In genomic region chr7:31172238-31172637, GRCm38 (mm10) we compare ENCODE assay signal across 8 mouse cellular contexts. TPM values are rescaled to one million over a fixed set of nuclear protein-coding genes. Genes with fewer than 3 reads are reported as not detected.
DNase-seq lines count a peak whose midpoint lies in the region; TF ChIP-seq lines count a peak whose summit lies in the region.

No protein-coding gene starts in this region.

- DNase-seq in layer of hippocampus, adult 9-11 months = peak; percentile 29
- no peak for DNase-seq in layer of hippocampus, adult 11-12 months (ENCODE audit: low spot score)
- peak; percentile 79 for DNase-seq in MEL (ENCODE audit: low read depth, low spot score)
- DNase-seq in brain, adult 2 months (ENCODE audit: low read depth, low spot score) = peak; percentile 71
- peak; percentile 62 to 69 for DNase-seq in kidney, postnatal 25 days
- no peak for DNase-seq in left cerebral cortex, postnatal 10 days (ENCODE audit: extremely low spot score in 1 of 2, low spot score in 2 of 2)
- DNase-seq in layer of hippocampus, postnatal 14 days (ENCODE audit: low spot score in 2 of 2) = no peak

- no peak overlapping the region for H3K9ac ChIP-seq in MEL (ENCODE audit: control insufficient read depth, low read depth, low read length, poor library complexity, severe bottlenecking)

- no peak overlapping the region for H3K27ac ChIP-seq in MEL (ENCODE audit: control insufficient read depth, low read depth, low read length)
- no peak overlapping the region for H3K27ac ChIP-seq in small intestine, adult 2 months (ENCODE audit: insufficient read depth, low read depth, low read length)

- peak; percentile 66 to 83 (median 81) for TF ChIP-seq CTCF in MEL (IDR thresholded peaks at IDR 0.05 in 2 of 3, conservative IDR thresholded peaks at IDR 0.05 in 1 of 3; ENCODE audit: control insufficient read depth in 1 of 3, insufficient read depth in 1 of 3, low read depth in 2 of 3, low read length in 3 of 3, poor library complexity in 1 of 3, severe bottlenecking in 1 of 3)
- peak; percentile 52; the same call in 1 of the 2 replicates for TF ChIP-seq CTCF in small intestine, adult 2 months (IDR thresholded peaks at IDR 0.05; ENCODE audit: extremely low read depth, insufficient read length, insufficient replicate concordance, low read depth, low read length)

- intact Hi-C loops in left cerebral cortex, postnatal 10 days (cut with DNase I) = no loop called here

- H3K36me3 ChIP-seq in MEL (ENCODE audit: control insufficient read depth in 1 of 2, insufficient read depth in 2 of 2, low read length in 2 of 2) = no peaks in the 10 kb centered on the region; a peak in 1 of 4 replicates
- no peaks in the 10 kb centered on the region for H3K36me3 ChIP-seq in small intestine, adult 2 months (ENCODE audit: control insufficient read depth, insufficient read depth, low read length)

- no peaks in the 10 kb centered on the region for H3K27me3 ChIP-seq in MEL (ENCODE audit: control insufficient read depth in 1 of 2, insufficient read depth in 2 of 2, low read length in 2 of 2)
- H3K27me3 ChIP-seq in small intestine, adult 2 months (ENCODE audit: control insufficient read depth, insufficient read depth, low read length) = no peaks in the 10 kb centered on the region

- H3K4me3 ChIP-seq in MEL (ENCODE audit: control insufficient read depth in 1 of 2, insufficient read depth in 1 of 2, low read depth in 2 of 2, low read length in 2 of 2) = no peak overlapping the region
- no peak overlapping the region for H3K4me3 ChIP-seq in small intestine, adult 2 months (ENCODE audit: low read depth, low read length)

- peaks cover 0 to 9% of the 10 kb centered on the region in 2 experiments; a peak in 2 of 4 replicates for H3K4me1 ChIP-seq in MEL (ENCODE audit: control insufficient read depth in 1 of 2, insufficient read depth in 2 of 2, low read length in 2 of 2)
- H3K4me1 ChIP-seq in small intestine, adult 2 months (ENCODE audit: control insufficient read depth, insufficient read depth, insufficient read length, low read length) = no peaks in the 10 kb centered on the region

- 17% methylated on average over 2 of the region's 2 CpGs for WGBS in small intestine, adult 2 months

- H3K9me3 ChIP-seq in MEL (replicated peaks; ENCODE audit: insufficient read depth, low read length) = no peaks in the 10 kb centered on the region

- TF ChIP-seq POLR2A in MEL (IDR thresholded peaks at IDR 0.05; ENCODE audit: control insufficient read depth in 1 of 2, insufficient read depth in 1 of 2, low read depth in 1 of 2, low read length in 2 of 2, poor library complexity in 1 of 2) = no peak
- TF ChIP-seq POLR2A in small intestine, adult 2 months (IDR thresholded peaks at IDR 0.05; ENCODE audit: low read depth, low read length) = no peak

- TF ChIP-seq EP300 in MEL (IDR thresholded peaks at IDR 0.05; ENCODE audit: low read depth in 1 of 2, low read length in 2 of 2) = no peak

- peak; percentile 81 for TF ChIP-seq RAD21 in MEL (IDR thresholded peaks at IDR 0.05; ENCODE audit: low read depth, low read length)

- no peaks in the 10 kb centered on the region for H3K79me2 ChIP-seq in MEL (ENCODE audit: control insufficient read depth, insufficient read depth, low read length, poor library complexity)

TF ChIP-seq in MEL, 35 proteins besides CTCF, POLR2A, EP300 and RAD21:
- no peak for TF ChIP-seq ZKSCAN1 (IDR thresholded peaks at IDR 0.05; ENCODE audit: low read depth, low read length)
- peak; percentile 64 for TF ChIP-seq ZC3H11A (IDR thresholded peaks at IDR 0.05; ENCODE audit: low read depth, low read length)
- peak; percentile 77 for TF ChIP-seq SMC3 (IDR thresholded peaks at IDR 0.05; ENCODE audit: low read depth, low read length)

RNA-seq across cellular contexts. Expression of gene Gramd1a, which starts 16.5 kb away (rescaled TPM):
- total RNA-seq in MEL (2012; rRNA removed) = 18.2 and 21.8 TPM in 2 replicates
- 10 to 100 TPM in 1 of 2 experiments, not detected in 1; 65.7 TPM for polyA plus RNA-seq in MEL (2012; ENCODE audit: insufficient read depth in 1 of 2, insufficient read length in 2 of 2, low read depth in 1 of 2, low replicate concordance in 2 of 2, missing spikeins in 1 of 2)
- 56.4 and 64.9 TPM in 2 replicates for polyA plus RNA-seq in small intestine, adult 2 months (2012; rRNA removed)
- total RNA-seq in left cerebral cortex, postnatal 10 days (2021) = 100 to 1,000 TPM; 131 to 138 TPM
- 100 to 1,000 TPM; 123 to 134 TPM for total RNA-seq in layer of hippocampus, postnatal 14 days (2021)

RNA-seq across cellular contexts. Expression of gene Scn1b, which starts 45.4 kb away (rescaled TPM):
- not detected in 2 replicates for total RNA-seq in MEL (2012; rRNA removed)
- not detected for polyA plus RNA-seq in MEL (2012; ENCODE audit: insufficient read depth in 1 of 2, insufficient read length in 2 of 2, low read depth in 1 of 2, low replicate concordance in 2 of 2, missing spikeins in 1 of 2)
- polyA plus RNA-seq in small intestine, adult 2 months (2012; rRNA removed) = 11.1 and 19.6 TPM in 2 replicates
- total RNA-seq in left cerebral cortex, postnatal 10 days (2021) = 100 to 1,000 TPM; 176 to 205 TPM
- total RNA-seq in layer of hippocampus, postnatal 14 days (2021) = 100 to 1,000 TPM; 430 to 445 TPM

RNA-seq across cellular contexts. Expression of gene Hpn, which starts 57.1 kb away (rescaled TPM):
- 0.69 and 1.6 TPM in 2 replicates for total RNA-seq in MEL (2012; rRNA removed)
- polyA plus RNA-seq in MEL (2012; ENCODE audit: insufficient read depth in 1 of 2, insufficient read length in 2 of 2, low read depth in 1 of 2, low replicate concordance in 2 of 2, missing spikeins in 1 of 2) = 1 to 10 TPM in 1 of 2 experiments, not detected in 1; 1.1 TPM
- 4.2 and 27.5 TPM in 2 replicates for polyA plus RNA-seq in small intestine, adult 2 months (2012; rRNA removed)
- 1 to 10 TPM; 1.2 to 1.9 TPM for total RNA-seq in left cerebral cortex, postnatal 10 days (2021)
- total RNA-seq in layer of hippocampus, postnatal 14 days (2021) = 1 to 10 TPM; 2.8 to 3.1 TPM

Comparison
In these comparisons a context has a peak if more than half of its experiments do, and no peak if none do; other contexts are left out.
1. DNase-seq: peak in layer of hippocampus, adult 9-11 months (single experiment), MEL (single experiment), brain, adult 2 months (single experiment) and kidney, postnatal 25 days (2 of 2); none in layer of hippocampus, adult 11-12 months (single experiment), left cerebral cortex, postnatal 10 days (0 of 2) and layer of hippocampus, postnatal 14 days (0 of 2).
2. RNA of gene Scn1b, which starts 45.4 kb away (total RNA-seq): 430 to 445 TPM in layer of hippocampus, postnatal 14 days and 176 to 205 TPM in left cerebral cortex, postnatal 10 days; not detected in MEL; every median in the first group is over 100 times any median in the second.